Mouse (Mus musculus) small intestine, adult 10 weeks (tissue): ENCODE measurements around the gene Taar1. TPM values are rescaled to one million over a fixed set of nuclear protein-coding genes. Genes with fewer than 3 reads are reported as not detected.

Source experiments
- polyA plus RNA-seq: library from polyadenylated mRNA; stranded (reverse); fragments of 350-450 nt; fragmentation: Illumina TruSeq; extraction: RNeasy Lipid Tissue Mini Kit (QIAGEN cat#74804); gene quantifications from one replicate; pipeline ENCODE4 v1.2.3, GENCODE M21; 2014; ENCODE audit warnings: low replicate concordance

Gene Taar1
- polyA plus RNA-seq, result not detected

GRCm38 (mm10) chr10:23920056-23920455, at the start of gene Taar1:
Gene Taar1 (plus strand): TSS chr10:23920356.

GRCm38 (mm10) chr10:23894601-23895349, 25.4 kb upstream of the Taar1 start, which contains the start of gene Vnn1:
Gene Vnn1 (plus strand): TSS chr10:23894688.

GRCm38 (mm10) chr10:23938312-23938711, 18.2 kb downstream of the Taar1 start, which contains the start of gene Taar2:
Gene Taar2 (plus strand): TSS chr10:23938572.

GRCm38 (mm10) chr10:23949508-23950005, 29.4 kb downstream of the Taar1 start, which contains the start of gene Taar3:
Gene Taar3 (plus strand): TSS chr10:23949558.

GRCm38 (mm10) chr10:23960444-23960915, 40.3 kb downstream of the Taar1 start, which contains the start of gene Taar4:
Gene Taar4 (plus strand): TSS chr10:23960494.

GRCm38 (mm10) chr10:23970656-23971165, 50.6 kb downstream of the Taar1 start, which contains the start of gene Taar5:
Gene Taar5 (plus strand): TSS chr10:23970706.

Other genes starting within 250 kb of the Taar1 start
- 248 TPM for gene Rps12, start 133.1 kb upstream of the Taar1 start, polyA plus RNA-seq
- 64.9 TPM for gene Slc18b1, start 123.4 kb upstream of the Taar1 start, polyA plus RNA-seq
- gene Vnn3, start 68.9 kb upstream of the Taar1 start, polyA plus RNA-seq, result 0.30 TPM
- 150 TPM for gene Vnn1, start 25.7 kb upstream of the Taar1 start, polyA plus RNA-seq
- gene Taar2, start 18.2 kb downstream of the Taar1 start, polyA plus RNA-seq, result not detected
- not detected for gene Taar3, start 29.2 kb downstream of the Taar1 start, polyA plus RNA-seq
- not detected for gene Taar4, start 40.1 kb downstream of the Taar1 start, polyA plus RNA-seq
- gene Taar5, start 50.4 kb downstream of the Taar1 start, polyA plus RNA-seq, result not detected
- not detected for gene Taar6, start 65.3 kb downstream of the Taar1 start, polyA plus RNA-seq
- gene Taar7a, start 73.1 kb downstream of the Taar1 start, polyA plus RNA-seq, result not detected
- gene Taar7b, start 79.6 kb downstream of the Taar1 start, polyA plus RNA-seq, result not detected
- not detected for gene Taar7d, start 106.9 kb downstream of the Taar1 start, polyA plus RNA-seq
- not detected for gene Taar7e, start 117.3 kb downstream of the Taar1 start, polyA plus RNA-seq
- gene Taar7f, start 129.2 kb downstream of the Taar1 start, polyA plus RNA-seq, result not detected
- gene Taar8a, start 156.1 kb downstream of the Taar1 start, polyA plus RNA-seq, result not detected
- not detected for gene Taar8b, start 171.9 kb downstream of the Taar1 start, polyA plus RNA-seq
- 0.45 TPM for gene Taar8c, start 181.6 kb downstream of the Taar1 start, polyA plus RNA-seq
- not detected for gene Taar9, start 189.2 kb downstream of the Taar1 start, polyA plus RNA-seq
- 266 TPM for gene Stx7, start 228.9 kb downstream of the Taar1 start, polyA plus RNA-seq